Mouse (Mus musculus): Measurements from ENCODE around the gene Clcc1.

GRCm38 (mm10) chr3:108660941-108661340 lies 7.2 kb downstream of the Clcc1 start:
- TF ChIP-seq CTCF (IDR thresholded peaks at IDR 0.05; ENCODE audit: control insufficient read depth, insufficient read depth, insufficient read length), result no peak
- TF ChIP-seq USF1 (IDR thresholded peaks at IDR 0.05; ENCODE audit: low read depth), result no peak
- TF ChIP-seq MYOG (IDR thresholded peaks at IDR 0.05; ENCODE audit: control insufficient read depth, extremely low read depth, insufficient read length), result no peak
